Comparison of ENCODE assay signal across 8 mouse cellular contexts in the genomic region with DNA sequence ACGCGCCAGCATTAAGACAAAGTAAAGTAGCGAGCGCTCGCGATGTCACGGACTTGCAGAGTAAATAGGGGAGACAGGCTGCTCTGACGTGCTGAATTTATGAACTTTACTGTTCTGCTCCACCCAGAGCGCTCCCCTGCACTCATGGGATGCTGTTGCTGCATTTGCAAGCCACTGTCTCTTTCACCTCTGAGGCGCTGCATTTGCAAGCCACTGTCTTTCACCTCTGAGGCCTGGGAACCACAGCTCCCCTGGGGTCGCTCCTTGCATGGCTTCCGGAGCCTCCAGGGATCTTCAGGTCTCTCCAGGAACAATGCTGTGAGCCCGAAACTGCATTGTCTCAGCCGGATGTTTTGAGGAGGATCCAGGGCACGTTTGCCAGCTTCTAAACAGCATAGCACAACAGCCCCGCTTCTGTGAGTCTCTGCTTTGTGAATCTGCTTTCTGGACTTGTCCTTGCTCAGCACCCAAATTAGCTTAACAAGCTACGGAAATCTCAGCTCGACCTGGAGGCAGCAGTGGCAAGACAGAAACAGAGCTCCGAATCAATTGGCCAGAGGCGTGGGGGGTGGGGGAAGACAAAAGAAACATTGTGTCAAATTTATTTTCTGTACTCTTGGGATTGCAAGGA.
DNase-seq lines count a peak whose midpoint lies in the region; ATAC-seq and TF ChIP-seq lines count a peak whose summit lies in the region.
"Had no signal": no experiment of that assay in that cellular context is flagged by ENCODE, and none has a peak within 500 bp of the region (broad histone marks: within the 10 kb centered on the region; RNA-seq: fewer than 3 reads in every experiment).

No protein-coding gene starts in this region.

- no peaks in the 10 kb centered on the region for H3K9me3 ChIP-seq in limb, embryonic 15.5 days
- H3K9me3 ChIP-seq in neural tube, embryonic 13.5 days: no peaks in the 10 kb centered on the region

- no peak overlapping the region for H3K27ac ChIP-seq in limb, embryonic 15.5 days
- peak overlapping the region; percentile 95 for H3K27ac ChIP-seq in neural tube, embryonic 13.5 days (replicated peaks)

- H3K9ac ChIP-seq in limb, embryonic 15.5 days: peak overlapping the region; percentile 35; the same call in 1 of the 2 replicates
- H3K9ac ChIP-seq in neural tube, embryonic 13.5 days: peak overlapping the region; percentile 82

- H3K4me3 ChIP-seq in limb, embryonic 15.5 days: peak overlapping the region; percentile 38
- H3K4me3 ChIP-seq in neural tube, embryonic 13.5 days: peak overlapping the region; percentile 47
- H3K4me3 ChIP-seq: erythroblast, embryonic 14.5 days had no signal

- WGBS in limb, embryonic 15.5 days: 1% methylated on average over 20 of the region's 20 CpGs
- under 1% methylated on average over 20 of the region's 20 CpGs for WGBS in neural tube, embryonic 13.5 days

- ATAC-seq in Patski: peak; percentile 32
- no peak for ATAC-seq in limb, embryonic 15.5 days (ENCODE audit: insufficient number of reproducible peaks, low FRiP score, low TSS enrichment, low read depth)
- ATAC-seq in neural tube, embryonic 13.5 days (ENCODE audit: low read depth): peak; percentile 51

- H3K36me3 ChIP-seq in limb, embryonic 15.5 days: no peaks in the 10 kb centered on the region
- H3K36me3 ChIP-seq in neural tube, embryonic 13.5 days: no peaks in the 10 kb centered on the region

- H3K4me2 ChIP-seq in limb, embryonic 15.5 days: peak overlapping the region; percentile 81
- peak overlapping the region; percentile 82 for H3K4me2 ChIP-seq in neural tube, embryonic 13.5 days

- no peak for DNase-seq in Patski (ENCODE audit: low read depth, low spot score)
- DNase-seq in cerebellum, adult 11 months: peak; percentile 25
- peak; percentile 16 for DNase-seq in forelimb bud, embryonic 11.5 days (ENCODE audit: low read depth, low spot score)
- DNase-seq in hindlimb bud, embryonic 11.5 days (ENCODE audit: extremely low spot score, low read depth, low spot score): peak; percentile 1
- no peak for DNase-seq in urinary bladder, postnatal 10 days (ENCODE audit: low spot score)

- CTCF ChIA-PET in Patski (lab: Charles Lee): interaction anchor here (0.6 to 2.2 kb wide), 5 partner anchors 8 to 86 kb away, joined by 3 to 10 read pairs (median 3); no protein-coding TSS in a partner anchor

- TF ChIP-seq CTCF in Patski (IDR thresholded peaks at IDR 0.05): no peak

- peaks cover 15% of the 10 kb centered on the region for H3K4me1 ChIP-seq in limb, embryonic 15.5 days
- peaks cover 32% of the 10 kb centered on the region for H3K4me1 ChIP-seq in neural tube, embryonic 13.5 days (replicated peaks)

- POLR2A ChIA-PET in Patski (lab: Charles Lee): interaction anchor here (1.2 kb wide), 1 partner anchor 13 kb away, joined by 3 read pairs; no protein-coding TSS in a partner anchor

- H3K27me3 ChIP-seq in Patski: peaks cover 8% of the 10 kb centered on the region
- peaks cover 6% of the 10 kb centered on the region; the same call in 1 of the 2 replicates for H3K27me3 ChIP-seq in limb, embryonic 15.5 days
- H3K27me3 ChIP-seq in neural tube, embryonic 13.5 days: no peaks in the 10 kb centered on the region

- in situ Hi-C loops in Patski (cut with MboI; ENCODE audit: low pct_unique_long_range_greater_than_20kb): loop anchor here (10.0 to 25.0 kb wide), 3 partner anchors 133 to 1570 kb away; a partner anchor contains a TSS

Comparison
In these comparisons a context has a peak if more than half of its experiments do, and no peak if none do; other contexts are left out.
1. DNase-seq: peak in cerebellum, adult 11 months (single experiment), forelimb bud, embryonic 11.5 days (single experiment) and hindlimb bud, embryonic 11.5 days (single experiment); none in Patski (single experiment) and urinary bladder, postnatal 10 days (single experiment).